Mouse (Mus musculus): ENCODE measurements at regions not wholly inside any gene's neighbourhood (a gene's known extent, or its start where the extent isn't known, plus 50 kb on each side); places are given as distances from the start of the nearest gene placed in this dataset.

GRCm38 (mm10) chr7:136022781-136023448, 306.8 kb upstream of the Mki67 start:
- TF ChIP-seq CTCF (IDR thresholded peaks at IDR 0.05; ENCODE audit: control insufficient read depth, insufficient read depth, insufficient read length) (no peak), MAX (IDR thresholded peaks at IDR 0.05) (no peak), CEBPB (IDR thresholded peaks at IDR 0.05; ENCODE audit: low read depth) (no peak), MYOG (IDR thresholded peaks at IDR 0.05; ENCODE audit: control insufficient read depth, extremely low read depth, insufficient read length) (no peak), MYOD1 (IDR thresholded peaks at IDR 0.05; ENCODE audit: control insufficient read depth, insufficient read length, low read depth) (no peak), USF1 (IDR thresholded peaks at IDR 0.05; ENCODE audit: low read depth) (no peak), FOSL1 (IDR thresholded peaks at IDR 0.05; ENCODE audit: insufficient read depth, low read length, poor library complexity, severe bottlenecking) (no peak)
